7 mouse cellular contexts compared by ENCODE assay signal in genomic region chr19:16873942-16874861, GRCm38 (mm10). TPM values are rescaled to one million over a fixed set of nuclear protein-coding genes. Genes with fewer than 3 reads are reported as not detected.
DNase-seq lines count a peak whose midpoint lies in the region; ATAC-seq and TF ChIP-seq lines count a peak whose summit lies in the region.

No protein-coding gene starts in this region.

- no peak for TF ChIP-seq EP300 in liver, embryonic 14.5 days (IDR thresholded peaks at IDR 0.05; ENCODE audit: low read depth)

- peak overlapping the region; percentile 60 for H3K4me3 ChIP-seq in E14TG2a.4 (replicated peaks; ENCODE audit: low read length)
- H3K4me3 ChIP-seq in heart, embryonic 13.5 days: peak overlapping the region; percentile 55
- peak overlapping the region in 1 of 2 experiments; percentile 27; a peak in 2 of 4 replicates for H3K4me3 ChIP-seq in liver, embryonic 14.5 days (ENCODE audit: insufficient read depth in 1 of 2, low read depth in 2 of 2, low read length in 2 of 2)
- peak overlapping the region; percentile 33 for H3K4me3 ChIP-seq in stomach, embryonic 15.5 days (replicated peaks)

- no peaks in the 10 kb centered on the region for H3K36me3 ChIP-seq in E14TG2a.4 (ENCODE audit: insufficient read depth, low read length)
- no peaks in the 10 kb centered on the region for H3K36me3 ChIP-seq in heart, embryonic 13.5 days
- no peaks in the 10 kb centered on the region for H3K36me3 ChIP-seq in liver, embryonic 14.5 days (replicated peaks; ENCODE audit: control insufficient read depth, insufficient read depth, low read depth)
- H3K36me3 ChIP-seq in stomach, embryonic 15.5 days: no peaks in the 10 kb centered on the region

- no peak for ATAC-seq in heart, embryonic 13.5 days (ENCODE audit: extremely low read depth, insufficient number of reproducible peaks, low FRiP score, low TSS enrichment)
- no peak for ATAC-seq in liver, embryonic 14.5 days (ENCODE audit: insufficient read depth)
- ATAC-seq in stomach, embryonic 15.5 days (ENCODE audit: insufficient read depth, low FRiP score, low read depth): no peak

- under 1% methylated on average over 55 of the region's 55 CpGs for WGBS in heart, embryonic 13.5 days
- 1% methylated on average over 54 of the region's 55 CpGs for WGBS in liver, embryonic 14.5 days (ENCODE audit: insufficient replicate concordance)
- 2% methylated on average over 55 of the region's 55 CpGs for WGBS in stomach, embryonic 15.5 days

- H3K27ac ChIP-seq in heart, embryonic 13.5 days (replicated peaks): no peak overlapping the region
- no peak overlapping the region for H3K27ac ChIP-seq in liver, embryonic 14.5 days
- H3K27ac ChIP-seq in stomach, embryonic 15.5 days: no peak overlapping the region

- peak overlapping the region; percentile 84 for H3K4me2 ChIP-seq in heart, embryonic 13.5 days
- H3K4me2 ChIP-seq in liver, embryonic 14.5 days (ENCODE audit: low read depth): peak overlapping the region; percentile 18; the same call in 1 of the 2 replicates
- H3K4me2 ChIP-seq in stomach, embryonic 15.5 days: peak overlapping the region; percentile 81

- peaks cover 63% of the 10 kb centered on the region for H3K4me1 ChIP-seq in E14TG2a.4 (replicated peaks; ENCODE audit: low read depth, low read length)
- peaks cover 57% of the 10 kb centered on the region for H3K4me1 ChIP-seq in heart, embryonic 13.5 days
- H3K4me1 ChIP-seq in liver, embryonic 14.5 days (replicated peaks; ENCODE audit: control insufficient read depth in 2 of 2, insufficient read depth in 2 of 2, low read length in 1 of 2): no peaks in the 10 kb centered on the region
- peaks cover 31% of the 10 kb centered on the region for H3K4me1 ChIP-seq in stomach, embryonic 15.5 days

- H3K27me3 ChIP-seq in E14TG2a.4 (ENCODE audit: insufficient read depth, low read length): peaks cover 98% of the 10 kb centered on the region
- H3K27me3 ChIP-seq in heart, embryonic 13.5 days (replicated peaks): peaks cover 100% of the 10 kb centered on the region
- peaks cover 100% of the 10 kb centered on the region for H3K27me3 ChIP-seq in liver, embryonic 14.5 days (ENCODE audit: control insufficient read depth, insufficient read depth, low read length)
- H3K27me3 ChIP-seq in stomach, embryonic 15.5 days (replicated peaks): peaks cover 93% of the 10 kb centered on the region

- DNase-seq in Muller cell, postnatal 12 days (ENCODE audit: inconsistent ontology term): peak; percentile 15
- DNase-seq in liver, embryonic 14.5 days (ENCODE audit: low read depth in 3 of 3, low spot score in 3 of 3): no peak
- no peak for DNase-seq in thymus, postnatal 0 days (ENCODE audit: low spot score)
- no peak for DNase-seq in frontal cortex, postnatal 10 days (ENCODE audit: low spot score in 2 of 2)

- H3K9me3 ChIP-seq in E14TG2a.4 (ENCODE audit: low read length): no peaks in the 10 kb centered on the region
- H3K9me3 ChIP-seq in heart, embryonic 13.5 days: no peaks in the 10 kb centered on the region
- H3K9me3 ChIP-seq in liver, embryonic 14.5 days (ENCODE audit: control insufficient read depth, low read length): no peaks in the 10 kb centered on the region
- no peaks in the 10 kb centered on the region for H3K9me3 ChIP-seq in stomach, embryonic 15.5 days

- TF ChIP-seq CTCF in E14TG2a.4 (conservative IDR thresholded peaks at IDR 0.05; ENCODE audit: low read length): no peak
- no peak for TF ChIP-seq CTCF in liver, embryonic 14.5 days (IDR thresholded peaks at IDR 0.05; ENCODE audit: low read depth)

- peak overlapping the region; percentile 25; the same call in 1 of the 2 replicates for H3K9ac ChIP-seq in heart, embryonic 13.5 days
- no peak overlapping the region for H3K9ac ChIP-seq in liver, embryonic 14.5 days (replicated peaks)
- H3K9ac ChIP-seq in stomach, embryonic 15.5 days: no peak overlapping the region

RNA-seq across cellular contexts. Expression of gene Foxb2, which starts 0.6 kb away (rescaled TPM):
- polyA plus RNA-seq in heart, embryonic 13.5 days (2015; fragmentation: Nextera tagmentation; extraction: Ambion mirVana): not detected in 2 replicates
- polyA plus RNA-seq in liver, embryonic 14.5 days (2012; rRNA removed): not detected in 2 replicates
- polyA plus RNA-seq in liver, embryonic 14.5 days (2014; fragmentation: Nextera tagmentation; extraction: Ambion mirVana): not detected in 2 replicates
- polyA plus RNA-seq in stomach, embryonic 15.5 days (2015; fragmentation: Nextera tagmentation; extraction: Ambion mirVana): not detected in 2 replicates
- polyA plus RNA-seq in thymus, postnatal 0 days (2015; fragmentation: Nextera tagmentation; extraction: Ambion mirVana): 0.14 TPM in 1 of 2 replicates, not detected in the other

Comparison
In these comparisons a context has a peak if more than half of its experiments do, and no peak if none do; other contexts are left out.
1. H3K4me2 ChIP-seq: peak in every context shown above with its lines; median percentile 84 in heart, embryonic 13.5 days; 81 in stomach, embryonic 15.5 days; 18 in liver, embryonic 14.5 days.